Mouse (Mus musculus) midbrain, embryonic 10.5 days (tissue): ENCODE results near the gene Cenpa. TPM values are rescaled to one million over a fixed set of nuclear protein-coding genes. Genes with fewer than 3 reads are reported as not detected.
"Not testable (repeated sequence)": the region's sequence is repeated elsewhere in the genome, so short reads cannot be mapped to it uniquely, and the experiment has no call there.

ENCODE experiments used
- DNase-seq: peaks from one replicate; pipeline ENCODE4 v3.0.0-alpha.2; 2017; ENCODE audit warnings: low spot score
- H3K27ac ChIP-seq: fragments of 300-500 bp; sonication (generic); replicated peaks from 2 replicates; pipeline ENCODE4 v1.5.1; 2016; ENCODE audit warnings: mild to moderate bottlenecking
- H3K27me3 ChIP-seq: fragments of 300-500 bp; sonication (generic); 2 replicates; pipeline ENCODE4 v1.6.1; 2016; ENCODE audit warnings: low read depth, mild to moderate bottlenecking; ENCODE audit not compliant: poor library complexity, severe bottlenecking
- H3K36me3 ChIP-seq: fragments of 300-500 bp; sonication (generic); 2 replicates; pipeline ENCODE4 v1.6.1; 2016; ENCODE audit warnings: mild to moderate bottlenecking, moderate library complexity
- H3K4me1 ChIP-seq: fragments of 300-500 bp; sonication (generic); 2 replicates; pipeline ENCODE4 v1.6.1; 2016
- H3K4me3 ChIP-seq: fragments of 300-500 bp; sonication (generic); 2 replicates; pipeline ENCODE4 v1.5.1; 2016; ENCODE audit warnings: mild to moderate bottlenecking, moderate library complexity
- H3K9me3 ChIP-seq: fragments of 300-500 bp; sonication (generic); replicated peaks from 2 replicates; pipeline ENCODE4 v1.6.1; 2016; ENCODE audit warnings: mild to moderate bottlenecking
- WGBS: fragments of 180-500 bp; shearing (Covaris S2); methylation state at CpG from one replicate; pipeline ENCODE4 v1.1.7; 2016; 5-methylcytosine and 5-hydroxymethylcytosine counted together
- polyA plus RNA-seq: library from polyadenylated mRNA; unstranded; fragments of >200 nt; fragmentation: Nextera tagmentation; extraction: Ambion mirVana; gene quantifications from 2 replicates; pipeline ENCODE4 v1.2.1, GENCODE M21; 2016

The Cenpa gene
- polyA plus RNA-seq, 1 experiment from 2014 or later = 444 TPM

DNA sequence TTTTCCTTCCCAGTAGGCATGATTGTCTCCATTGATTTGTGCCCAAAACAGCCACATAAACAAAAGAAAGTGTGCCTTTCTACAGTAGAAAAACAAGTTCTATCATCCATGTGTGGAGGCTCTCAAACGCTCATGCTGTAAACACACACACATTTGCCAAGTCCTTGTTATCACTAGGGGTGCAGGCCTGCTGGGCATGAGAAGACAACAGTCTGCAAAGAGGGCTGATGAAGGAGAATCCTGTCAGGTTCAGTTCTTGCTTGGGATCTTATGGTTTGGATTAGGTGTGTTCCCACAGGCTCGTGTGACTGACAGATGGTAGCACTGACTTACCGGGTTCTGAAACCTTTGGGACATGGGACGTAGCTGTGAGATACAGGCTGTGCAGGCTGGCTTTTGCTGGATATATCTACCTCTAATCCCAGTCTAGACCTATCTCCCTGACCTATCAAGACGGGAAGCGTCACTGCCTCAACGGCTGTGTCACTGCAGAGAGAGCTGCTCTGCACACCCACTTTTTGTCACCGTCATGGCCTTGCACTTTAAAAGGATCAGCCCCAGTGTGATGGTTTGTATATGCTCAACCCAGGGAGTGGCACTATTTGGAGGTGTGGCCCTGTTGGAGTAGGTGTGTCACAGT is 33.9 kb downstream of the Cenpa start:
- Histone ChIP-seq H3K9me3 (no peaks in the 10 kb centered on the region), H3K4me3 (no peak overlapping the region), H3K27ac (no peak overlapping the region), H3K4me1 (peaks cover 16% of the 10 kb centered on the region), H3K27me3 (peaks cover 14% of the 10 kb centered on the region), H3K36me3 (no peaks in the 10 kb centered on the region)
- WGBS = 88% methylated on average over 8 of the region's 8 CpGs
- no peak for DNase-seq

DNA sequence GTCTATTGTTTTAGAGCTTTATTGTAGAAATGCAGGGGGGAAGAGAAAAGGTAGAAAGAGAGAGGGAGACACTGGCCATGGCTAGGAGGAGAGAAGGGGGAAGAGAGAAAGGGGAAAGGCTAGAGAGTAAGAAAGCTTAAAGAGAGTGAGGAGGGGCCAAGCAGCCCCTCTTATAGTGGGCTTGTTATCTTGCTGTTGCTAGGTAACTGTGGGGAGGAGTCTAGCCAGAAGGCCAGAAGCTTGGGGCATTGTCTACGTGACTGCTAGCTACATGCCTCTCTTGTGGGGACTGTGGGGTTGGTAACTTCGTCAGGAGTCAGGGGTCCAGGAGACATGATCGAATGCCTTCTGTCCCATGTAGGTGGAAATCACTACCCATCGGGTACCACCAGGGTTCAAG is 34.8 kb downstream of the Cenpa start:
- 37% methylated on average over 4 of the region's 4 CpGs for WGBS
- DNase-seq, H3K4me3 ChIP-seq, H3K36me3 ChIP-seq, H3K9me3 ChIP-seq: not testable (repeated sequence)
- Histone ChIP-seq H3K27ac (peak overlapping the region; percentile 78), H3K27me3 (peaks cover 22% of the 10 kb centered on the region), H3K4me1 (peaks cover 16% of the 10 kb centered on the region)

DNA sequence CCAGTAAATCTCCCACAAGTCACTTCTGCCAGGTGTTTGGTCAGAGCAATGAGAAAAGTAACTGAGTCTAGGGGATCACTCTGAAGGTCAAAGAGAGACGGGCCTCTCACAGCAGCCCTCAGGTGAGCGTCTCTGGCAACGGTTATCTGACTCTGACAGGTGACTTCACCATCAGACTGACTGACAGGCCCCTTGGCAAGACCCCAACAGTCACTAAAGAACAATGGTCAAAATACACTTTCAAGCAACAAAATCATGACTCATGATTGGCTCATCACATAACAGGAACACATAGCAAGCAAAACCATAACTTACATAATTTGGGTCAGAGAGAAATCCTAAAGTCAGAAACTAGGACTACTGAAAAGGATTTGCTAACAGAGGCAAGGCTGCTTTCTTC is 35.3 kb downstream of the Cenpa start:
- H3K4me3 ChIP-seq = no peak overlapping the region
- 90% methylated on average over 3 of the region's 3 CpGs for WGBS
- H3K27ac ChIP-seq = peak overlapping the region; percentile 78

DNA sequence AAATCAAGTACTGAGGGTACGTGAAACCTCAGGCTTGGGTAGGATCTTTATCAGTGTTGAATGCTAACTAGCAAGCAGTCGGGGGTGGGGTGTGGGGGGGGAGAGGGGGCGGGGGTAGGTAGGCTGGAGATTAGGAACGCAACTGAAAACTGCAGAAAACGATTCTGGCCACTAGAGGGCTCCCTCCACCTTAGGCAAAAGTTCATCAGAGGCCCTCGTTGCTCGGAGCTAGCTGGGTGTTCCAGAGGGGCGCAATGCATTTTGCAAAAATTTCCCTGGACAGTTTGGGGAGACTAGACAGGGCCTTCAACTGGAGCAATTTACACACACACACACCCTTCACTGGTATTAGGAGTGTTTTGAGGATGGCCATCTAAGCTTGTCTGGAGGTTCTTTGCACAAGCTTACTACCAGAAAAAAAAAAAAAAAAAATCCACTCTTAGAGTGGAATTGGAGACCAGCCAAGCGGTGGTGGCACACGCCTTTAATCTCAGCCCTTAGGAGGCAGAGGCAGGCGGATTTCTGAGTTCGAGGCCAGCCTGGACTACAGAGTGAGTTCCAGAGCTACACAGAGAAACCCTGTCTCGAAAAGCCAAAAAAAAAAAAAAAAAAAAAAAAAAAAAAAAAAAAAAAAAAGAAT is 43.3 kb downstream of the Cenpa start:
- H3K9me3 ChIP-seq = no peaks in the 10 kb centered on the region
- peaks cover 57% of the 10 kb centered on the region for H3K27me3 ChIP-seq
- H3K27ac ChIP-seq = 0 out of 2 replicates have a peak overlapping the region, but pooled peaks have one; percentile 96
- WGBS = 13% methylated on average over 13 of the region's 13 CpGs
- peaks cover 69% of the 10 kb centered on the region for H3K4me1 ChIP-seq
- no peak overlapping the region for H3K4me3 ChIP-seq
- peak; percentile 82 for DNase-seq
- H3K36me3 ChIP-seq = peaks cover 3% of the 10 kb centered on the region

More for the DNA sequence above, 35.3 kb downstream of the Cenpa start:
- Histone ChIP-seq H3K4me1 (peaks cover 17% of the 10 kb centered on the region), H3K27me3 (peaks cover 27% of the 10 kb centered on the region), H3K36me3 (no peaks in the 10 kb centered on the region), H3K9me3 (no peaks in the 10 kb centered on the region)
- DNase-seq = no peak

DNA sequence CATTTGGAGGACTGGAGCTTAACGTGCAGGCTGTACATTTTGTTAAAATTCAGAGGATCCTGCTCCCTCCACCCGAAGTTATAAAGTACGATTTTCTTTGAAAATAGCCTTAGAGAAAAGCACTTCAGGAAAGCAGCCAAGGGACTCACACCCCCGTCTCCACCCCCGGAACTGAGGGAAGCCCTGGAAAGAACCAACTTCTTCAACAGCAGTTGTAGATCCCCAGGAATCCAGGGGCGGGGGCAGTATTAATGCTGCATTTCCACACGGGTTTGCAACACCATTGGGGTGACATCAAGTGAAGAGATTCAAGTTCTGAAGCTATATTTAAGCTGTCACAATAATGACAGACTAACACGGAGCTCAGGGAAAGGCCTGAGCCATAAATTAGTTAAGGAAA is 43.9 kb downstream of the Cenpa start:
- peak overlapping the region; percentile 96 for H3K27ac ChIP-seq
- no peak for DNase-seq
- H3K9me3 ChIP-seq = no peaks in the 10 kb centered on the region
- peak overlapping the region; percentile 69 for H3K4me3 ChIP-seq
- H3K36me3 ChIP-seq = peaks cover 9% of the 10 kb centered on the region
- H3K27me3 ChIP-seq = peaks cover 52% of the 10 kb centered on the region
- 33% methylated on average over 8 of the region's 8 CpGs for WGBS
- peaks cover 74% of the 10 kb centered on the region for H3K4me1 ChIP-seq

DNA sequence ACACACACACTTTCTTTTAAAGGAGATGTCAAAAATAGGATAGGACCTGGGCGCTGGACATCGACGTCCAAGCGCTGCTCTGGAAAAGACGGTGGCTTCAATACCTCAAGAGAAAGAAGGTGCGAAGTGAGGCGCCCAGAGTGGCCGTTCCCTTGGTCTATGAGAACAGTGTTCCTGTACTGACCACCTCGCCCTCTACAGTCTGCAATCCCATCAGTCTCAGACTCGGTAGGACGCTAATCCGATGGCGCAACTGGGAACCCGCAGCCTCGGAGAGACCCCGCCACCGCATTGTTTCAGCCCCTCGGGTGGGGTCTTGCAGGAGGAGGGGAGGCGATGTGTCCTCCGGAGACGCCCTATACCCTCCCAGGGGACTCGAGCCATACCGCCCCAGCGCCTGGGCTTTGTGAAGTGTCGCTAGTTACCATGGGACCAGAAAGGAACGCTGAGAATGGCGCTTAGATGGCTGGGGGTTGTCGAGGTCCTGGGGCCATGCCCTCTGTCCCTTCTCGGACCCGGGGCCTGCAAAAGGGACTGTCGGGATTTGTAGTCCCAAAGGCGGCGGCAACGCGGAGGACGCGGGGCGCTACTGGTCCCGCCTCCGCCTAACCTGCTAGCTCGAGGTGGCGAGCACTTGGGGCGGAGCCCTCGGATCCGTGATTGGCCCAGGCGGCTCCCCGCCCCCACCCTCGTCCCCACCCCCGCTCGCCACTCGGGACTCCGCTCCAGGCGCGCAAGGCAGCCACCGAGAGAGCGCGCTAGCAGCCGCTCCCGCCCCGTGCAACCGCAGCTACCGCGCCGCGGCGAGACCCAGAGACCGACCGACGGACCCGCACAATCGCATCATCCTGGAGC is 44.8 kb downstream of the Cenpa start, which contains the start of gene Dpysl5:
Gene Dpysl5, plus strand, starts transcription at position 418 of the 855 bp plus-strand sequence.
- no peaks in the 10 kb centered on the region for H3K9me3 ChIP-seq
- peak; percentile 98 for DNase-seq
- under 1% methylated on average over 71 of the region's 71 CpGs for WGBS
- H3K4me3 ChIP-seq = peak within 1 kb of the TSS; percentile 69
- H3K4me1 ChIP-seq = peaks cover 80% of the 10 kb centered on the region
- H3K27me3 ChIP-seq = peaks cover 44% of the 10 kb centered on the region
- H3K36me3 ChIP-seq = peaks cover 18% of the 10 kb centered on the region
- peak within 1 kb of the TSS; percentile 96 for H3K27ac ChIP-seq

DNA sequence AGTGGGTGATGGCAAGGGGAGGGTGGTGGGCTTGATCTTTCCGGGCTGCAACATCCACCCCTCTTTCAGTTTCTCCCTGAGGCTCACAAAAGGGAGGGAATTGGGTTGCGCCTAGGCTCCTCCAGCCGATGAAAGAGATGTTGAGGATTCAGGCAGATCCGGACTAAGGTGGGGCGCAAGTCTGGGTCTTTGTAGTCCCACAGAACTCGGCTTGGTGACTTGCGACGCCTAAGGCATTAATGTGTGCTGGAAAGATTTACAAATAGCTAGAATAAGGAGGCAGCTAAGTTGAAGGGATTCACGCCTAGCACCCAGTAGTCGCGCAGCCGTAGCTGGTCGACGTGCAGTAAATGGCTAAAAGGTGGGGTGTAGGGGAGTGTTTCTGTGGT is 45.4 kb downstream of the Cenpa start:
- Histone ChIP-seq H3K27ac (peak overlapping the region; percentile 96), H3K36me3 (peaks cover 24% of the 10 kb centered on the region), H3K4me1 (peaks cover 82% of the 10 kb centered on the region), H3K27me3 (peaks cover 38% of the 10 kb centered on the region), H3K4me3 (peak overlapping the region; percentile 69), H3K9me3 (no peaks in the 10 kb centered on the region)
- DNase-seq = no peak
- 0% methylated on average over 14 of the region's 14 CpGs for WGBS

DNA sequence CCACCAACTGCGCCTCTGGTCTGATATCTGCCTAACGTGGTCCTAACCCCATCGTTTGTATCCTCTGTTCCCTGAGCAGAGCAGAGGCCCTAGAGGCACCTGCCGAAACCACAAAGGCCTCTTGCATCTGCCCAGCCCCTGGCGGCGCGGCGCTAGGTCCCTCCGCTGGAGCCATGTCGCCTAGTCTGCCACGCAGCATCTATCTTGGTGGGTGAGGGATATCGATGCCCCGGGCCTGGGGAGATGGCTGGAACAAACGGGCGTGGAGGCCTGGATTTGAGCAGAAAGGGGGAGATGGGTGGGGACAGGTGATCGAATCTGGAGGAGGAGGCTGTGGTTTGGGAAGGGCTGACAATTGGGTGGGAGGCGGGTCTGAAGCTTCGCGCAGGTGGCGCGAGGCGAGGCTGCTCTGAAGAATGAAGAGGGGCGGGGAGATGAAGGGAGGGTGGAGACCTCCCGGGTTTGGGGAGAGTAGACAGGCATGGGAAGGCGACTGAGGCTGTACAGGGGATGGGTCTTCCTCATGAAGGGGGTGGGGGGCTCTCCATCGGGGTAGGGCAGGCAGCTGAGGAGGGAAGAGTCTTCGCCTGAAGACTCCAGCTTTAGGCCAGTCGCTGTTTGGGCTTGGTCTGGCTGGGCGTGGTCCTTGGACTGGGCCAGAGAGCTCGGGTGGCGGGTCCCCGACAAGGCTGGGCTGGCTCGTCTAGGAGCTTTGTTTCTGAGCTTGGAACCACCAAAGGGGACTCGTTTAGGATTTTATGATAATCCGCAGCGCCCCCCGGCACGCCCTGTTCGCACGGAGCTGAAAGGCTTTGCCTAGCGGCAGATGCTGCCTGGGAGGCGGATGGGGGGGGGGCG is 46.1 kb downstream of the Cenpa start:
- peak overlapping the region; percentile 96 for H3K27ac ChIP-seq
- H3K27me3 ChIP-seq = peaks cover 36% of the 10 kb centered on the region
- peaks cover 80% of the 10 kb centered on the region for H3K4me1 ChIP-seq
- DNase-seq = peak; percentile 78
- WGBS = under 1% methylated on average over 43 of the region's 43 CpGs
- peak overlapping the region; percentile 69 for H3K4me3 ChIP-seq
- peaks cover 27% of the 10 kb centered on the region for H3K36me3 ChIP-seq
- no peaks in the 10 kb centered on the region for H3K9me3 ChIP-seq

DNA sequence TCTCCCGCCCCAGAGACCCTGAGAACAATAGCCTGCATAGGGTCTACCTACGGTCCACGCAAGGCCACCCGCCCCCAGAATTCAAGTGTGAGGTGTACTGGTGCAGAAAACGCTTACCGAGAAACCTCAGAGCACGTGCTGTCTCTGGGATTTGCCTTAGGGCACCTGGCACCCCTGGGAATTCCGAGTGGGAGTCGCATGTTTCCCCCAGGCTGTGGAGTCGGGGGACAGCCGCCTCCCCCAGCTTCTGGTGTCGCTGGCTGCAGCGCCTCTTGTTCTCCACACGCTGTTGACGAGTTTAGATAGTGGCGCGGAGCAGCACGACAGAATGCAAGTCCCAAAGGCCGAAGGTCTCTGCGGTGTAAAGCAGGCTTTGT is 46.7 kb downstream of the Cenpa start:
- Histone ChIP-seq H3K36me3 (peaks cover 27% of the 10 kb centered on the region), H3K4me3 (peak overlapping the region; percentile 69), H3K9me3 (no peaks in the 10 kb centered on the region), H3K4me1 (peaks cover 80% of the 10 kb centered on the region), H3K27ac (peak overlapping the region; percentile 96), H3K27me3 (peaks cover 31% of the 10 kb centered on the region)
- WGBS = under 1% methylated on average over 20 of the region's 20 CpGs
- DNase-seq = peak; percentile 63

DNA sequence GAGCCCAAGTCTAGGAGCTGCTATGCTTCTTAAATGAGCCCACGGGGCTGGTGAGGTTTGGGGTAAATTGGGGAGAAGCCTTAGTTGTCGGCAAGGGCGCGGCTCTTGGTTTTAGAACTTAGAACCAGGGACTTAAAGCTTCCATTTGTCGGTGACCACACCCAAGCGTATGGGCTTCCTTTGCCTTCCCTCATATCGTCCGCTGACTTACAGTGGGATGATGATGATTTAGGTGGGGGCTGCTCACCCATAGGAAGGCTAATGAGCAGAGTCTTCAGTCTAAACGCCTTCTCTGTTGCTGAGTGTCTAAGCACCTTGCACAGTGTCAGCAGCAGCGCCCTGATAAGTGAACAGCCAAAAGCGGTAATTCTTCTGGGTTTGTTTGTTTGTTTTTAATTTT is 47.1 kb downstream of the Cenpa start:
- Histone ChIP-seq H3K36me3 (peaks cover 27% of the 10 kb centered on the region), H3K9me3 (no peaks in the 10 kb centered on the region), H3K27ac (peak overlapping the region; percentile 96), H3K4me1 (peaks cover 80% of the 10 kb centered on the region), H3K4me3 (peak overlapping the region; percentile 69), H3K27me3 (peaks cover 27% of the 10 kb centered on the region)
- DNase-seq = no peak
- 24% methylated on average over 11 of the region's 11 CpGs for WGBS

DNA sequence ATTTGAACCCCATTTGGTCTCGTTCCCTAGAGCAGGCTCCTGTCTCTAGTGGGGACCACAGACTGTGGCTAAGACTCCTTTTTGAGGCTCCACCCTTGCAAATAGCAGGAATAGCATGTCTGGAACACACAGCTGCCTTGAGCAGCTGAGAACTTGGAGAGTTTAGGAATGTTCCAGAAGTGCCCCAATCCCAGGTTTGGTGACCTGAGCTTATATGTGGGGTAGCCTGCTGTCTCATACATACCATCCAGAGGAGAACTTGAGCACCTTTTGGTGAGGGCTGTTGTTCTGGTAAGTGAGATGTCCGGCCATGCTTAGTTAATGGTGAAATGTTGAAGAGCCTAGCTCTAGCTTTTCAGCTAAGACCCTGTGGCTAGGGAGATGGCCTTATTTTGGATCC is 49.7 kb downstream of the Cenpa start:
- Histone ChIP-seq H3K27me3 (peaks cover 18% of the 10 kb centered on the region), H3K9me3 (no peaks in the 10 kb centered on the region), H3K36me3 (peaks cover 47% of the 10 kb centered on the region), H3K4me1 (peaks cover 69% of the 10 kb centered on the region), H3K27ac (no peak overlapping the region), H3K4me3 (no peak overlapping the region)
- WGBS = 89% methylated on average over 2 of the region's 2 CpGs
- no peak for DNase-seq

DNA sequence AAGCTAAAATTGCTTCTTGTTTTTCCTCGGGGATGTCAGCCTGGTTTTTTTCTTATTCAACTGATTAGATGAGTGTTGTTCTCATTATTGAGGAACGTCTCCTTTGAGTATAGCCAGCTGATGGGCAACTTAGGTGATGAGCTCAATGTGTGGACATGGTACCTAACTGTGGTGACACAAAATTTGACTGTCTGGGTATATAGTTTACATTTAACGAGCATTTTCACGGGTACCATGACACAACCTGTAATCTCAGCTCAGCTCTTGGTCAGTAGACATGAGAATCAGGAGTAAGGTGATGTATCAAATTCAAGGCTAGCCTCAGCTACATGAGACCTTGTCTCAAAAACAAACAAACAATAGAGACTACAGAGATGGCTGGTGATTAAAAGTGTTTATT is 50.9 kb downstream of the Cenpa start:
- no peak for DNase-seq
- Histone ChIP-seq H3K4me3 (peak overlapping the region; percentile 36; the same call in 1 of the 2 replicates), H3K4me1 (peaks cover 65% of the 10 kb centered on the region), H3K36me3 (peaks cover 59% of the 10 kb centered on the region), H3K27me3 (peaks cover 9% of the 10 kb centered on the region), H3K9me3 (no peaks in the 10 kb centered on the region), H3K27ac (peak overlapping the region; percentile 90)
- 88% methylated on average over 4 of the region's 4 CpGs for WGBS
